Mouse (Mus musculus): ENCODE results near the gene Itgb4. TPM values are rescaled to one million over a fixed set of nuclear protein-coding genes. Genes with fewer than 3 reads are reported as not detected.

The Itgb4 gene
- polyA plus RNA-seq, 1 experiment = 1.2 TPM

GRCm38 (mm10) chr11:116010948-116011347 lies 36.4 kb downstream of the Itgb4 start:
- no peaks in the 10 kb centered on the region for H3K79me2 ChIP-seq (ENCODE audit: control insufficient read depth, insufficient read depth)
- peak overlapping the region; percentile 79 for H3K4me2 ChIP-seq (ENCODE audit: low read depth)
- H3K27me3 ChIP-seq (ENCODE audit: control insufficient read depth, insufficient read depth, insufficient read length) = no peaks in the 10 kb centered on the region
- H3K4me3 ChIP-seq = peak overlapping the region; percentile 47
- no peaks in the 10 kb centered on the region for H3K36me3 ChIP-seq (ENCODE audit: control insufficient read depth, insufficient read depth)
- H3ac ChIP-seq (ENCODE audit: control insufficient read depth, insufficient read length) = no peak overlapping the region
- TF ChIP-seq TCF12 (IDR thresholded peaks at IDR 0.05; ENCODE audit: insufficient read depth, poor library complexity, severe bottlenecking) = no peak
- no peak for TF ChIP-seq TCF3 (IDR thresholded peaks at IDR 0.05; ENCODE audit: insufficient read length, low read depth)
- TF ChIP-seq MAX (IDR thresholded peaks at IDR 0.05; ENCODE audit: low read depth) = no peak
- TF ChIP-seq CEBPB (IDR thresholded peaks at IDR 0.05; ENCODE audit: insufficient read depth, poor library complexity, severe bottlenecking) = no peak
- TF ChIP-seq SRF (IDR thresholded peaks at IDR 0.05; ENCODE audit: control insufficient read depth, insufficient read length, low read depth) = no peak
- no peak for TF ChIP-seq MYOD1 (IDR thresholded peaks at IDR 0.05; ENCODE audit: control insufficient read depth in 1 of 3, insufficient read length in 2 of 3, low read depth in 2 of 3)
- no peak for TF ChIP-seq E2F4 (IDR thresholded peaks at IDR 0.05; ENCODE audit: insufficient read depth)
- TF ChIP-seq POLR2AphosphoS2 (IDR thresholded peaks at IDR 0.05; ENCODE audit: insufficient read length, low read depth) = no peak
- no peak for TF ChIP-seq POLR2A (IDR thresholded peaks at IDR 0.05; ENCODE audit: insufficient read length, low read depth)
- TF ChIP-seq REST (IDR thresholded peaks at IDR 0.05; ENCODE audit: insufficient read depth, insufficient read length) = no peak

- H3K4me2 ChIP-seq (ENCODE audit: low read depth) = peak overlapping the region; percentile 79
- H3K36me3 ChIP-seq (ENCODE audit: control insufficient read depth, insufficient read depth) = no peaks in the 10 kb centered on the region
- no peaks in the 10 kb centered on the region for H3K79me2 ChIP-seq (ENCODE audit: control insufficient read depth, insufficient read depth)
- H3K4me3 ChIP-seq = peak overlapping the region; percentile 47
- H3K27me3 ChIP-seq (ENCODE audit: control insufficient read depth, insufficient read depth, insufficient read length) = no peaks in the 10 kb centered on the region
- H3ac ChIP-seq (ENCODE audit: control insufficient read depth, insufficient read length) = peak overlapping the region; percentile 15
- TF ChIP-seq CEBPB (IDR thresholded peaks at IDR 0.05; ENCODE audit: insufficient read depth, poor library complexity, severe bottlenecking) (no peak), POLR2AphosphoS2 (IDR thresholded peaks at IDR 0.05; ENCODE audit: insufficient read length, low read depth) (no peak), MAX (IDR thresholded peaks at IDR 0.05; ENCODE audit: low read depth) (no peak), USF1 (IDR thresholded peaks at IDR 0.05; ENCODE audit: low read depth) (no peak), SRF (IDR thresholded peaks at IDR 0.05; ENCODE audit: control insufficient read depth, insufficient read length, low read depth) (no peak), MYOG (IDR thresholded peaks at IDR 0.05; ENCODE audit: control insufficient read depth in 1 of 3, insufficient read depth in 1 of 3, insufficient read length in 2 of 3, low read depth in 2 of 3) (no peak), REST (IDR thresholded peaks at IDR 0.05; ENCODE audit: insufficient read depth, insufficient read length) (no peak)
Measured at GRCm38 (mm10) chr11:116011529-116012261, 37.2 kb downstream of the Itgb4 start.

GRCm38 (mm10) chr11:116012262-116012947 lies 37.9 kb downstream of the Itgb4 start, which contains the start of gene Galk1:
Galk1 (minus strand) TSS chr11:116012719.
- no peaks in the 10 kb centered on the region for H3K36me3 ChIP-seq (ENCODE audit: control insufficient read depth, insufficient read depth)
- TF ChIP-seq POLR2AphosphoS2 (IDR thresholded peaks at IDR 0.05; ENCODE audit: insufficient read length, low read depth) = peak; percentile 70
- no peak for TF ChIP-seq MAX (IDR thresholded peaks at IDR 0.05; ENCODE audit: low read depth)
- peak in 2 of 3 experiments; percentile 15 to 55 for TF ChIP-seq MYOG (IDR thresholded peaks at IDR 0.05; ENCODE audit: control insufficient read depth in 1 of 3, insufficient read depth in 1 of 3, insufficient read length in 2 of 3, low read depth in 2 of 3)
- TF ChIP-seq SRF (IDR thresholded peaks at IDR 0.05; ENCODE audit: control insufficient read depth, insufficient read length, low read depth) = no peak
- TF ChIP-seq POLR2A (IDR thresholded peaks at IDR 0.05; ENCODE audit: insufficient read length, low read depth) = peak; percentile 88
- TF ChIP-seq CEBPB (IDR thresholded peaks at IDR 0.05; ENCODE audit: insufficient read depth, poor library complexity, severe bottlenecking) = no peak
- TF ChIP-seq TCF12 (IDR thresholded peaks at IDR 0.05; ENCODE audit: insufficient read depth, poor library complexity, severe bottlenecking) = no peak
- no peak for TF ChIP-seq REST (IDR thresholded peaks at IDR 0.05; ENCODE audit: insufficient read depth, insufficient read length)
- no peak for TF ChIP-seq E2F4 (IDR thresholded peaks at IDR 0.05; ENCODE audit: insufficient read depth)
- peak in 2 of 3 experiments; percentile 58 to 79 for TF ChIP-seq MYOD1 (IDR thresholded peaks at IDR 0.05; ENCODE audit: control insufficient read depth in 1 of 3, insufficient read length in 2 of 3, low read depth in 2 of 3)
- peak; percentile 61 for TF ChIP-seq USF1 (IDR thresholded peaks at IDR 0.05; ENCODE audit: low read depth)
- no peak for TF ChIP-seq TCF3 (IDR thresholded peaks at IDR 0.05; ENCODE audit: insufficient read length, low read depth)

GRCm38 (mm10) chr11:116014821-116015220 lies 40.3 kb downstream of the Itgb4 start:
- H3K4me3 ChIP-seq = no peak overlapping the region
- H3K4me2 ChIP-seq (ENCODE audit: low read depth) = no peak overlapping the region
- no peak for TF ChIP-seq CEBPB (IDR thresholded peaks at IDR 0.05; ENCODE audit: insufficient read depth, poor library complexity, severe bottlenecking)
- no peak for TF ChIP-seq SRF (IDR thresholded peaks at IDR 0.05; ENCODE audit: control insufficient read depth, insufficient read length, low read depth)
- TF ChIP-seq MAX (IDR thresholded peaks at IDR 0.05; ENCODE audit: low read depth) = no peak
- H3ac ChIP-seq (ENCODE audit: control insufficient read depth, insufficient read length) = no peak overlapping the region
- no peaks in the 10 kb centered on the region for H3K27me3 ChIP-seq (ENCODE audit: control insufficient read depth, insufficient read depth, insufficient read length)
- H3K79me2 ChIP-seq (ENCODE audit: control insufficient read depth, insufficient read depth) = no peaks in the 10 kb centered on the region
- H3K36me3 ChIP-seq (ENCODE audit: control insufficient read depth, insufficient read depth) = no peaks in the 10 kb centered on the region

More at GRCm38 (mm10) chr11:116012262-116012947, 37.9 kb downstream of the Itgb4 start, which contains the start of gene Galk1:
- Histone ChIP-seq H3K4me3 (peak within 1 kb of the TSS; percentile 47), H3K79me2 (ENCODE audit: control insufficient read depth, insufficient read depth) (no peaks in the 10 kb centered on the region), H3ac (ENCODE audit: control insufficient read depth, insufficient read length) (peak within 1 kb of the TSS; percentile 15), H3K4me2 (ENCODE audit: low read depth) (peak within 1 kb of the TSS; percentile 79), H3K27me3 (ENCODE audit: control insufficient read depth, insufficient read depth, insufficient read length) (no peaks in the 10 kb centered on the region)

Data from myocyte (in vitro differentiated cells).